Mouse (Mus musculus) 3134 (cell line): ENCODE results near the gene Suclg1.

Experiments used
- DNase-seq: peaks from one replicate; pipeline ENCODE4 v3.0.0-alpha.2; 2011; ENCODE audit warnings: low spot score; ENCODE audit not compliant: insufficient read length; ENCODE audit errors: extremely low read depth

Suclg1 gene

GRCm38 (mm10) chr6:73248237-73249048 lies at the start of gene Suclg1:
TSS of gene Suclg1 (plus strand) at chr6:73248382.
- DNase-seq, result peak; percentile 79

GRCm38 (mm10) chr6:73203724-73204123 lies 44.5 kb upstream of the Suclg1 start:
- no peak for DNase-seq

- no peak for DNase-seq
Measured at GRCm38 (mm10) chr6:73204937-73205336, 43.2 kb upstream of the Suclg1 start.

- no peak for DNase-seq
Measured at GRCm38 (mm10) chr6:73209598-73209997, 38.6 kb upstream of the Suclg1 start.

- peak; percentile 66 for DNase-seq
Measured at GRCm38 (mm10) chr6:73210445-73210972, 37.7 kb upstream of the Suclg1 start.

- DNase-seq, result peak; percentile 25
Measured at GRCm38 (mm10) chr6:73211036-73211435, 37.1 kb upstream of the Suclg1 start.

GRCm38 (mm10) chr6:73211602-73212001 lies 36.6 kb upstream of the Suclg1 start:
- no peak for DNase-seq

GRCm38 (mm10) chr6:73221189-73221957 lies 26.8 kb upstream of the Suclg1 start, which contains the start of gene Dnah6:
TSS of gene Dnah6 (minus strand) at chr6:73221651.
- peak; percentile 71 for DNase-seq

- no peak for DNase-seq
Measured at GRCm38 (mm10) chr6:73221958-73222735, 26.0 kb upstream of the Suclg1 start.

- peak; percentile 79 for DNase-seq
Measured at GRCm38 (mm10) chr6:73222841-73223526, 25.2 kb upstream of the Suclg1 start.

- no peak for DNase-seq
Measured at GRCm38 (mm10) chr6:73227376-73228158, 20.6 kb upstream of the Suclg1 start.

GRCm38 (mm10) chr6:73228408-73228807 lies 19.8 kb upstream of the Suclg1 start:
- peak; percentile 48 for DNase-seq

GRCm38 (mm10) chr6:73228881-73229280 lies 19.3 kb upstream of the Suclg1 start:
- no peak for DNase-seq

GRCm38 (mm10) chr6:73232152-73232584 lies 16.0 kb upstream of the Suclg1 start:
- DNase-seq, result no peak

- no peak for DNase-seq
Measured at GRCm38 (mm10) chr6:73233202-73233726, 14.9 kb upstream of the Suclg1 start.

GRCm38 (mm10) chr6:73234302-73234900 lies 13.8 kb upstream of the Suclg1 start:
- no peak for DNase-seq

- no peak for DNase-seq
Measured at GRCm38 (mm10) chr6:73235650-73236049, 12.5 kb upstream of the Suclg1 start.

- peak; percentile 51 for DNase-seq
Measured at GRCm38 (mm10) chr6:73246821-73247220, 1.4 kb upstream of the Suclg1 start.

GRCm38 (mm10) chr6:73247452-73247851 lies 730 bp upstream of the Suclg1 start:
- DNase-seq, result peak; percentile 26
